Mouse (Mus musculus): ENCODE data around the gene Fgfr2. TPM values are rescaled to one million over a fixed set of nuclear protein-coding genes. Genes with fewer than 3 reads are reported as not detected.
A peak's percentile ranks its signal among the peaks of the same experiment; 100 is the strongest.

Fgfr2 gene
- polyA plus RNA-seq, 1 experiment from 2014 or later: 34.1 TPM

- no peak within 1 kb of the TSS for H3K9ac ChIP-seq
- H3K27ac ChIP-seq (ENCODE audit: poor library complexity, severe bottlenecking): no peak within 1 kb of the TSS
- no peak within 1 kb of the TSS for H3K4me2 ChIP-seq
- no peak within 1 kb of the TSS for H3K4me3 ChIP-seq
- ATAC-seq (ENCODE audit: insufficient number of reproducible peaks, low FRiP score): no peak
- H3K36me3 ChIP-seq: no peaks in the 10 kb centered on the region
- 2% methylated on average over 3 of the region's 3 CpGs for WGBS
- H3K27me3 ChIP-seq (replicated peaks): peaks cover 93% of the 10 kb centered on the region
- peaks cover 11% of the 10 kb centered on the region for H3K4me1 ChIP-seq (replicated peaks)
- H3K9me3 ChIP-seq (replicated peaks): no peaks in the 10 kb centered on the region
Measured at GRCm38 (mm10) chr7:131548473-131548872, 1574.7 kb downstream of the Fgfr2 start, which contains the start of gene Hmx2. TSS of gene Hmx2 (plus strand) at chr7:131548773.

- Histone ChIP-seq H3K4me2 (no peak overlapping the region), H3K9ac (no peak overlapping the region), H3K27me3 (replicated peaks) (peaks cover 93% of the 10 kb centered on the region), H3K4me3 (no peak overlapping the region), H3K36me3 (no peaks in the 10 kb centered on the region), H3K27ac (ENCODE audit: poor library complexity, severe bottlenecking) (no peak overlapping the region), H3K9me3 (replicated peaks) (no peaks in the 10 kb centered on the region), H3K4me1 (replicated peaks) (peaks cover 21% of the 10 kb centered on the region)
- ATAC-seq (ENCODE audit: insufficient number of reproducible peaks, low FRiP score): no peak
- 3% methylated on average over 5 of the region's 5 CpGs for WGBS
Measured at GRCm38 (mm10) chr7:131547481-131547880, 1575.7 kb downstream of the Fgfr2 start.

GRCm38 (mm10) chr7:131546423-131546822 lies 1576.7 kb downstream of the Fgfr2 start:
- Histone ChIP-seq H3K9ac (no peak overlapping the region), H3K27me3 (replicated peaks) (peaks cover 93% of the 10 kb centered on the region), H3K36me3 (no peaks in the 10 kb centered on the region), H3K9me3 (replicated peaks) (no peaks in the 10 kb centered on the region), H3K4me3 (no peak overlapping the region), H3K4me1 (replicated peaks) (peaks cover 31% of the 10 kb centered on the region), H3K4me2 (no peak overlapping the region), H3K27ac (ENCODE audit: poor library complexity, severe bottlenecking) (no peak overlapping the region)
- ATAC-seq (ENCODE audit: insufficient number of reproducible peaks, low FRiP score): no peak
- WGBS: 13% methylated on average over 2 of the region's 2 CpGs

GRCm38 (mm10) chr7:131545701-131546385 lies 1577.3 kb downstream of the Fgfr2 start:
- Histone ChIP-seq H3K9me3 (replicated peaks) (no peaks in the 10 kb centered on the region), H3K4me2 (no peak overlapping the region), H3K4me3 (no peak overlapping the region), H3K27me3 (replicated peaks) (peaks cover 93% of the 10 kb centered on the region), H3K9ac (no peak overlapping the region), H3K27ac (ENCODE audit: poor library complexity, severe bottlenecking) (no peak overlapping the region), H3K4me1 (replicated peaks) (peaks cover 31% of the 10 kb centered on the region), H3K36me3 (no peaks in the 10 kb centered on the region)
- no peak for ATAC-seq (ENCODE audit: insufficient number of reproducible peaks, low FRiP score)
- 3% methylated on average over 13 of the region's 13 CpGs for WGBS

- Histone ChIP-seq H3K4me1 (replicated peaks) (peaks cover 31% of the 10 kb centered on the region), H3K4me3 (no peak overlapping the region), H3K4me2 (no peak overlapping the region), H3K27ac (ENCODE audit: poor library complexity, severe bottlenecking) (no peak overlapping the region), H3K36me3 (no peaks in the 10 kb centered on the region), H3K9ac (no peak overlapping the region), H3K9me3 (replicated peaks) (no peaks in the 10 kb centered on the region), H3K27me3 (replicated peaks) (peaks cover 93% of the 10 kb centered on the region)
- ATAC-seq (ENCODE audit: insufficient number of reproducible peaks, low FRiP score): no peak
- WGBS: 0% methylated on average over 5 of the region's 5 CpGs
Measured at GRCm38 (mm10) chr7:131544871-131545270, 1578.3 kb downstream of the Fgfr2 start.

GRCm38 (mm10) chr7:131543623-131544481 lies 1579.3 kb downstream of the Fgfr2 start:
- Histone ChIP-seq H3K4me2 (peak overlapping the region; percentile 74), H3K4me3 (peak overlapping the region; percentile 44), H3K27ac (ENCODE audit: poor library complexity, severe bottlenecking) (no peak overlapping the region), H3K36me3 (no peaks in the 10 kb centered on the region), H3K9ac (no peak overlapping the region), H3K9me3 (replicated peaks) (no peaks in the 10 kb centered on the region), H3K4me1 (replicated peaks) (peaks cover 31% of the 10 kb centered on the region), H3K27me3 (replicated peaks) (peaks cover 93% of the 10 kb centered on the region)
- under 1% methylated on average over 73 of the region's 75 CpGs for WGBS
- ATAC-seq (ENCODE audit: insufficient number of reproducible peaks, low FRiP score): no peak

- Histone ChIP-seq H3K27me3 (replicated peaks) (peaks cover 93% of the 10 kb centered on the region), H3K27ac (ENCODE audit: poor library complexity, severe bottlenecking) (no peak overlapping the region), H3K4me3 (peak overlapping the region; percentile 44), H3K9ac (no peak overlapping the region), H3K4me2 (peak overlapping the region; percentile 74), H3K36me3 (no peaks in the 10 kb centered on the region), H3K4me1 (replicated peaks) (peaks cover 31% of the 10 kb centered on the region), H3K9me3 (replicated peaks) (no peaks in the 10 kb centered on the region)
- WGBS: under 1% methylated on average over 70 of the region's 71 CpGs
- no peak for ATAC-seq (ENCODE audit: insufficient number of reproducible peaks, low FRiP score)
Measured at GRCm38 (mm10) chr7:131542872-131543622, 1580.1 kb downstream of the Fgfr2 start.

GRCm38 (mm10) chr7:131542115-131542871 lies 1580.9 kb downstream of the Fgfr2 start, which contains the start of gene Hmx3:
TSS of gene Hmx3 (plus strand) at chr7:131542867.
- Histone ChIP-seq H3K4me2 (peak within 1 kb of the TSS; percentile 74), H3K27me3 (replicated peaks) (peaks cover 93% of the 10 kb centered on the region), H3K4me1 (replicated peaks) (peaks cover 31% of the 10 kb centered on the region), H3K27ac (ENCODE audit: poor library complexity, severe bottlenecking) (no peak within 1 kb of the TSS), H3K9me3 (replicated peaks) (no peaks in the 10 kb centered on the region), H3K9ac (no peak within 1 kb of the TSS), H3K4me3 (peak within 1 kb of the TSS; percentile 44), H3K36me3 (no peaks in the 10 kb centered on the region)
- peak; percentile 53; the same call in 1 of the 2 replicates for ATAC-seq (ENCODE audit: insufficient number of reproducible peaks, low FRiP score)
- under 1% methylated on average over 56 of the region's 65 CpGs for WGBS

GRCm38 (mm10) chr7:131541184-131542114 lies 1581.7 kb downstream of the Fgfr2 start:
- Histone ChIP-seq H3K4me1 (replicated peaks) (peaks cover 31% of the 10 kb centered on the region), H3K4me3 (peak overlapping the region; percentile 44), H3K4me2 (peak overlapping the region; percentile 74), H3K27me3 (replicated peaks) (peaks cover 93% of the 10 kb centered on the region), H3K36me3 (no peaks in the 10 kb centered on the region), H3K9me3 (replicated peaks) (no peaks in the 10 kb centered on the region), H3K9ac (no peak overlapping the region), H3K27ac (ENCODE audit: poor library complexity, severe bottlenecking) (no peak overlapping the region)
- no peak for ATAC-seq (ENCODE audit: insufficient number of reproducible peaks, low FRiP score)
- WGBS: 2% methylated on average over 41 of the region's 41 CpGs

GRCm38 (mm10) chr7:131539979-131540378 lies 1583.2 kb downstream of the Fgfr2 start:
- Histone ChIP-seq H3K27me3 (replicated peaks) (peaks cover 87% of the 10 kb centered on the region), H3K4me3 (no peak overlapping the region), H3K9ac (no peak overlapping the region), H3K4me2 (no peak overlapping the region), H3K4me1 (replicated peaks) (peaks cover 31% of the 10 kb centered on the region), H3K9me3 (replicated peaks) (no peaks in the 10 kb centered on the region), H3K27ac (ENCODE audit: poor library complexity, severe bottlenecking) (no peak overlapping the region), H3K36me3 (no peaks in the 10 kb centered on the region)
- no peak for ATAC-seq (ENCODE audit: insufficient number of reproducible peaks, low FRiP score)
- WGBS: 0% methylated on average over 7 of the region's 7 CpGs
